Mouse (Mus musculus): ENCODE results near the gene Cfap299. TPM values are rescaled to one million over a fixed set of nuclear protein-coding genes. Genes with fewer than 3 reads are reported as not detected.

Cfap299 gene
- polyA plus RNA-seq, 1 experiment from 2014 or later = 0.27 TPM

GRCm38 (mm10) chr5:98787735-98788134 lies 458.6 kb downstream of the Cfap299 start:
- no peaks in the 10 kb centered on the region for H3K4me1 ChIP-seq (replicated peaks; ENCODE audit: control insufficient read depth, insufficient read depth, low read length)
- no peak overlapping the region for H3K27ac ChIP-seq (ENCODE audit: low read depth, low read length)
- H3K36me3 ChIP-seq (ENCODE audit: control insufficient read depth, insufficient read depth) = no peaks in the 10 kb centered on the region
- 78% methylated on average over 4 of the region's 4 CpGs for WGBS
- H3K4me2 ChIP-seq (replicated peaks; ENCODE audit: low read depth) = no peak overlapping the region
- no peak for ATAC-seq
- H3K9ac ChIP-seq (ENCODE audit: low read depth, low read length) = no peak overlapping the region
- H3K27me3 ChIP-seq (replicated peaks; ENCODE audit: control insufficient read depth, insufficient read depth, low read length) = no peaks in the 10 kb centered on the region
- no peak overlapping the region for H3K4me3 ChIP-seq (ENCODE audit: low read depth, low read length)
- H3K9me3 ChIP-seq (ENCODE audit: control insufficient read depth) = no peaks in the 10 kb centered on the region
- no peak for TF ChIP-seq CTCF (IDR thresholded peaks at IDR 0.05; ENCODE audit: low read depth)

DNA sequence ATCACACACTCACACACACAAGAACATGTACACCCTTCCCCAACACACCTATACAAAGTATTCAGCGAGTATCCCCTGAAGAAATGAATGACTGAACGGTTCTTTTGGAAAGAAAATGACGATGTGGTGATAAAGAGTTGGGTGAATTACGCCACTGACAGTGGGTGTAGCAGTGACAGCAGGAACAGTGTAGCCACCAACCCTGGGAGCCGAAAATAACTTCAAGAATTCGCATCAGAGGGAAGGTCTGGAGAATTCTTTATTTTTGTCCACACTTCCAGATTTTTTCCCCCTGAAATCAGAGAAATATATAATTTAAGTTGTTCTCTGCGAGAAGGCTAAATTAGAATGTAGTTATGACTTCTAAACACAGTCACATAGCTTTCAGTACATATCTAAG lies 459.5 kb downstream of the Cfap299 start:
- Histone ChIP-seq H3K4me1 (replicated peaks; ENCODE audit: control insufficient read depth, insufficient read depth, low read length) (no peaks in the 10 kb centered on the region), H3K4me3 (ENCODE audit: low read depth, low read length) (no peak overlapping the region), H3K27ac (ENCODE audit: low read depth, low read length) (no peak overlapping the region), H3K4me2 (replicated peaks; ENCODE audit: low read depth) (no peak overlapping the region), H3K27me3 (replicated peaks; ENCODE audit: control insufficient read depth, insufficient read depth, low read length) (no peaks in the 10 kb centered on the region), H3K36me3 (ENCODE audit: control insufficient read depth, insufficient read depth) (no peaks in the 10 kb centered on the region), H3K9me3 (ENCODE audit: control insufficient read depth) (no peaks in the 10 kb centered on the region), H3K9ac (ENCODE audit: low read depth, low read length) (no peak overlapping the region)
- no peak for ATAC-seq
- TF ChIP-seq CTCF (IDR thresholded peaks at IDR 0.05; ENCODE audit: low read depth) = no peak
- 89% methylated on average over 7 of the region's 7 CpGs for WGBS

- Histone ChIP-seq H3K4me1 (replicated peaks; ENCODE audit: control insufficient read depth, insufficient read depth, low read length) (no peaks in the 10 kb centered on the region), H3K9me3 (ENCODE audit: control insufficient read depth) (no peaks in the 10 kb centered on the region), H3K9ac (ENCODE audit: low read depth, low read length) (no peak overlapping the region), H3K27ac (ENCODE audit: low read depth, low read length) (no peak overlapping the region), H3K36me3 (ENCODE audit: control insufficient read depth, insufficient read depth) (no peaks in the 10 kb centered on the region), H3K27me3 (replicated peaks; ENCODE audit: control insufficient read depth, insufficient read depth, low read length) (no peaks in the 10 kb centered on the region), H3K4me2 (replicated peaks; ENCODE audit: low read depth) (no peak overlapping the region), H3K4me3 (ENCODE audit: low read depth, low read length) (no peak overlapping the region)
- no peak for ATAC-seq
- TF ChIP-seq CTCF (IDR thresholded peaks at IDR 0.05; ENCODE audit: low read depth) = no peak
- WGBS = 69% methylated on average over 7 of the region's 7 CpGs
Measured at GRCm38 (mm10) chr5:98790894-98791607, 461.9 kb downstream of the Cfap299 start.

- Histone ChIP-seq H3K9ac (ENCODE audit: low read depth, low read length) (no peak overlapping the region), H3K4me2 (replicated peaks; ENCODE audit: low read depth) (no peak overlapping the region), H3K36me3 (ENCODE audit: control insufficient read depth, insufficient read depth) (no peaks in the 10 kb centered on the region), H3K4me3 (ENCODE audit: low read depth, low read length) (no peak overlapping the region), H3K27ac (ENCODE audit: low read depth, low read length) (no peak overlapping the region), H3K9me3 (ENCODE audit: control insufficient read depth) (no peaks in the 10 kb centered on the region), H3K4me1 (replicated peaks; ENCODE audit: control insufficient read depth, insufficient read depth, low read length) (no peaks in the 10 kb centered on the region), H3K27me3 (replicated peaks; ENCODE audit: control insufficient read depth, insufficient read depth, low read length) (no peaks in the 10 kb centered on the region)
- 86% methylated on average over 5 of the region's 5 CpGs for WGBS
- TF ChIP-seq CTCF (IDR thresholded peaks at IDR 0.05; ENCODE audit: low read depth) = no peak
- ATAC-seq = no peak
Measured at GRCm38 (mm10) chr5:98801495-98801894, 472.4 kb downstream of the Cfap299 start.

- Histone ChIP-seq H3K4me1 (replicated peaks; ENCODE audit: control insufficient read depth, insufficient read depth, low read length) (no peaks in the 10 kb centered on the region), H3K36me3 (ENCODE audit: control insufficient read depth, insufficient read depth) (no peaks in the 10 kb centered on the region), H3K9ac (ENCODE audit: low read depth, low read length) (no peak overlapping the region), H3K4me3 (ENCODE audit: low read depth, low read length) (no peak overlapping the region), H3K9me3 (ENCODE audit: control insufficient read depth) (no peaks in the 10 kb centered on the region), H3K27ac (ENCODE audit: low read depth, low read length) (no peak overlapping the region), H3K4me2 (replicated peaks; ENCODE audit: low read depth) (no peak overlapping the region), H3K27me3 (replicated peaks; ENCODE audit: control insufficient read depth, insufficient read depth, low read length) (no peaks in the 10 kb centered on the region)
- 80% methylated on average over 6 of the region's 6 CpGs for WGBS
- TF ChIP-seq CTCF (IDR thresholded peaks at IDR 0.05; ENCODE audit: low read depth) = no peak
- no peak for ATAC-seq
Measured at GRCm38 (mm10) chr5:98804761-98805160, 475.7 kb downstream of the Cfap299 start.

DNA sequence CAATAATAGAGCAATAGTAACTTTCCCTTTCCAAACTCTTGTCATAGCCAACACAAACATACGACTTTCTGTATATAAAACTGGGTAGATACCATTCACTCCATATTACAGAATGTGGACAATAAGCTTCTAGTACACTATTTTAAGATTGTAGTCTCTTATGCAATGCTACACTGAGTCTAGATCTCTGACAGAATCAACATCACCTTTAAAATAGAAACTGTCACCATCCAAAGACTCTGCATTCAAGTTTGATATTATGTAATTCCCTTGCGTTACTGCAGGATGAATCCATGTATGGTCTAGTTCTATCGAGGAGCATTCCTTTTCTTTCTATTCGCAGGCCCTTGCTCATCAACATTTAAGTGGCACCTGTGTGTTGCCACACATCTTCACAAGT lies 477.4 kb downstream of the Cfap299 start:
- Histone ChIP-seq H3K36me3 (ENCODE audit: control insufficient read depth, insufficient read depth) (no peaks in the 10 kb centered on the region), H3K27ac (ENCODE audit: low read depth, low read length) (no peak overlapping the region), H3K9me3 (ENCODE audit: control insufficient read depth) (no peaks in the 10 kb centered on the region), H3K4me1 (replicated peaks; ENCODE audit: control insufficient read depth, insufficient read depth, low read length) (no peaks in the 10 kb centered on the region), H3K4me3 (ENCODE audit: low read depth, low read length) (no peak overlapping the region), H3K4me2 (replicated peaks; ENCODE audit: low read depth) (no peak overlapping the region), H3K27me3 (replicated peaks; ENCODE audit: control insufficient read depth, insufficient read depth, low read length) (no peaks in the 10 kb centered on the region), H3K9ac (ENCODE audit: low read depth, low read length) (no peak overlapping the region)
- WGBS = 89% methylated on average over 4 of the region's 4 CpGs
- no peak for TF ChIP-seq CTCF (IDR thresholded peaks at IDR 0.05; ENCODE audit: low read depth)
- ATAC-seq = no peak
